Mouse (Mus musculus) layer of hippocampus, adult 2 months (tissue): Measurements from ENCODE around the gene Kif17. TPM values are rescaled to one million over a fixed set of nuclear protein-coding genes. Genes with fewer than 3 reads are reported as not detected.

Experiments used
- DNase-seq, 2 experiments: peaks; one replicate each; pipeline ENCODE4 v3.0.0; 2022; ENCODE audit warnings: low spot score in 2 of 2
- H3K27ac ChIP-seq: fragments of 200-600 bp; 2 replicates; pipeline ENCODE4 v1.8.1; 2022
- H3K4me3 ChIP-seq: fragments of 200-600 bp; 2 replicates; pipeline ENCODE4 v1.8.1; 2022; ENCODE audit warnings: mild to moderate bottlenecking
- CTCF ChIP-seq: fragments of 200-600 bp; conservative IDR thresholded peaks from 2 replicates; pipeline ENCODE4 v1.8.1; 2022; ENCODE audit warnings: antibody characterized with exemption, mild to moderate bottlenecking, moderate library complexity
- total RNA-seq, 2 experiments: library from RNA; stranded (reverse); gene quantifications; 2 replicates each; pipeline ENCODE4 v1.2.3; 2021

The Kif17 gene
- total RNA-seq, 2 experiments from 2014 or later, result 22.0 to 22.3 TPM

GRCm38 (mm10) chr4:138278346-138278745 is 28.1 kb downstream of the Kif17 start:
- DNase-seq, result no peak
- peak overlapping the region; percentile 57 for H3K27ac ChIP-seq

GRCm38 (mm10) chr4:138282834-138283233 is 32.6 kb downstream of the Kif17 start:
- Histone ChIP-seq H3K27ac (no peak overlapping the region), H3K4me3 (no peak overlapping the region)
- peak; percentile 55 to 80 for DNase-seq
- peak; percentile 94 for TF ChIP-seq CTCF

More at GRCm38 (mm10) chr4:138278346-138278745, 28.1 kb downstream of the Kif17 start:
- H3K4me3 ChIP-seq, result no peak overlapping the region
- TF ChIP-seq CTCF, result no peak

- no peak for DNase-seq
- Histone ChIP-seq H3K27ac (no peak overlapping the region), H3K4me3 (no peak overlapping the region)
- TF ChIP-seq CTCF, result no peak
Observed at GRCm38 (mm10) chr4:138286411-138286810, 36.2 kb downstream of the Kif17 start.

- H3K4me3 ChIP-seq, result no peak overlapping the region
- TF ChIP-seq CTCF, result no peak
- no peak for DNase-seq
- H3K27ac ChIP-seq, result no peak overlapping the region
Observed at GRCm38 (mm10) chr4:138288691-138289090, 38.5 kb downstream of the Kif17 start.

- no peak for TF ChIP-seq CTCF
- H3K4me3 ChIP-seq, result no peak overlapping the region
Observed at GRCm38 (mm10) chr4:138292028-138292427, 41.8 kb downstream of the Kif17 start.

GRCm38 (mm10) chr4:138293261-138293948 is 43.2 kb downstream of the Kif17 start:
- peak overlapping the region; percentile 48 for H3K27ac ChIP-seq
- TF ChIP-seq CTCF, result no peak
- no peak for DNase-seq
- H3K4me3 ChIP-seq, result no peak overlapping the region

More at GRCm38 (mm10) chr4:138292028-138292427, 41.8 kb downstream of the Kif17 start:
- no peak overlapping the region for H3K27ac ChIP-seq
- no peak for DNase-seq

GRCm38 (mm10) chr4:138293949-138294550 is 43.8 kb downstream of the Kif17 start:
- DNase-seq, result no peak
- no peak for TF ChIP-seq CTCF
- 0 out of 2 replicates have a peak overlapping the region, but pooled peaks have one; percentile 48 for H3K27ac ChIP-seq
- H3K4me3 ChIP-seq, result no peak overlapping the region

- no peak overlapping the region for H3K27ac ChIP-seq
- TF ChIP-seq CTCF, result no peak
- no peak for DNase-seq
- H3K4me3 ChIP-seq, result no peak overlapping the region
Observed at GRCm38 (mm10) chr4:138301271-138301780, 51.1 kb downstream of the Kif17 start.

GRCm38 (mm10) chr4:138303011-138303410 is 52.8 kb downstream of the Kif17 start:
- H3K4me3 ChIP-seq, result no peak overlapping the region
- no peak for DNase-seq
- no peak overlapping the region for H3K27ac ChIP-seq
- TF ChIP-seq CTCF, result no peak

GRCm38 (mm10) chr4:138303742-138304141 is 53.5 kb downstream of the Kif17 start:
- H3K4me3 ChIP-seq, result peak overlapping the region; percentile 83
- no peak for TF ChIP-seq CTCF
- no peak for DNase-seq
- peak overlapping the region; percentile 65; the same call in 1 of the 2 replicates for H3K27ac ChIP-seq

- TF ChIP-seq CTCF, result 0 out of 2 replicates have a peak, but pooled peaks have one; percentile 9
- Histone ChIP-seq H3K4me3 (peak within 1 kb of the TSS; percentile 83), H3K27ac (peak within 1 kb of the TSS; percentile 95)
- DNase-seq, result peak; percentile 98 to 99
Observed at GRCm38 (mm10) chr4:138304340-138305104, 54.3 kb downstream of the Kif17 start, which contains the start of gene Ddost. TSS of gene Ddost (plus strand) at chr4:138304730.

GRCm38 (mm10) chr4:138307025-138307424 is 56.8 kb downstream of the Kif17 start:
- DNase-seq, result no peak
- no peak for TF ChIP-seq CTCF
- Histone ChIP-seq H3K4me3 (no peak overlapping the region), H3K27ac (no peak overlapping the region)

GRCm38 (mm10) chr4:138307739-138308138 is 57.5 kb downstream of the Kif17 start:
- no peak overlapping the region for H3K27ac ChIP-seq
- no peak for TF ChIP-seq CTCF
- no peak overlapping the region for H3K4me3 ChIP-seq
- peak in 1 of 2 experiments; percentile 48 for DNase-seq
